Mouse (Mus musculus): ENCODE results near the gene Dppa3.

DNA sequence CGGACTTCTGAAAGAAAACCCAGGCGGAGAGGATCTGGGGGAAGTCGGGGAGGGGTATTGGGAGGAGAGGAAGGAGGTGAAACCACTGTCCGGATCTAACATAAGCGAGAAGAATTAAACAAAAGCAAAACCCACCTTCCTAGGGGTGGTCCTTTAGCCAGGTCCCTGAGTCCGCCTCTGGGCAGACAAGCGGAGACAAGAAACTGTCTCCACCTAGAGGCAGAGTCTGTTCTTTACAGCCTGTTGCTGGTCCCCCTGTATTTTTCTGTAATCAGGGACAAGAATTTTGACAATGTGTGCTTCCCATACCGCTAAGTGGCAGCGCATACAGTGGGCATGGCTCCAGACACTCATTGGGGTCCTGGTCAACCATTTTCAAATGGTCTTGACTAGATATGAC lies 7.2 kb downstream of the Dppa3 start:
- TF ChIP-seq CTCF (conservative IDR thresholded peaks at IDR 0.05; ENCODE audit: low read length) (peak; percentile 62), POU5F1 (IDR thresholded peaks at IDR 0.05; ENCODE audit: borderline replicate concordance, low read length) (no peak), NANOG (IDR thresholded peaks at IDR 0.05; ENCODE audit: borderline replicate concordance, low read length) (no peak)

All from E14TG2a.4 (cell line).